Comparison of ENCODE assay signal across 31 mouse cellular contexts in the genomic region with DNA sequence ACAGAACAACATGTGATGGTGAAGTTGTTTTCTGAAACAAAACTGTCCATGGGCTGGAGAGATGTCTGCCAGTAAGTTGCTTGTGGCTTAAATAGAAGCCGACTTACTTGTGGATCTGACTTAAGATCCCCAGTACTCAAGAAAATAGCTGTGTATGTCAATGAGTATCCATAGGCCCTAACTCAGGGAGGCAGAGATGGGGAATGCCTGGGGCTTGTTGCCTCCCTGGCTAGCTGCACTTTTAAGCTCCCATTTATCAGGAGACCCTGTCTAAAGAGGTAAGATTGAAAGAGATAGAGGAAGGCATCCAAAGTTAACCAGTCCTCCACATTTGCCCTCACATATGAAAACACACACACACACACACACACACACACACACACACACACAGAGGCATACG.
"Had no signal": no experiment of that assay in that cellular context is flagged by ENCODE, and none has a peak within 500 bp of the region (broad histone marks: within the 10 kb centered on the region; RNA-seq: fewer than 3 reads in every experiment).

No protein-coding gene starts in this region.

- DNase-seq: left cerebral cortex, postnatal 4 days; liver; liver, embryonic 13.5 days; liver, postnatal 0 days; lung, adult 18-20 months; lung, adult 2 months; lung, embryonic 14.5 days; lung, postnatal 10 days; lung, postnatal 14 days; lung, postnatal 36 days; lung, postnatal 4 days; midbrain, embryonic 14.5 days had no signal

- H3K4me2 ChIP-seq: limb, embryonic 12.5 days; limb, embryonic 13.5 days; limb, embryonic 15.5 days; liver, embryonic 11.5 days; liver, embryonic 12.5 days; liver, embryonic 13.5 days; liver, embryonic 15.5 days; lung, embryonic 14.5 days; lung, embryonic 15.5 days; midbrain, embryonic 12.5 days; midbrain, embryonic 13.5 days; neural tube, embryonic 12.5 days had no signal

- H3K9me3 ChIP-seq: limb, embryonic 10.5 days; limb, embryonic 12.5 days; limb, embryonic 13.5 days; limb, embryonic 15.5 days; liver, embryonic 12.5 days; liver, embryonic 13.5 days; liver, embryonic 15.5 days; lung, embryonic 15.5 days; midbrain, embryonic 10.5 days; midbrain, embryonic 12.5 days; midbrain, embryonic 13.5 days; neural tube, embryonic 12.5 days had no signal

- H3K9ac ChIP-seq: limb, embryonic 12.5 days; limb, embryonic 13.5 days; limb, embryonic 15.5 days; liver, embryonic 12.5 days; liver, embryonic 13.5 days; liver, embryonic 14.5 days; liver, embryonic 15.5 days; liver, postnatal 0 days; lung, embryonic 14.5 days; lung, embryonic 15.5 days; midbrain, embryonic 12.5 days; midbrain, embryonic 13.5 days; neural tube, embryonic 12.5 days had no signal

- H3K36me3 ChIP-seq: limb, embryonic 10.5 days; limb, embryonic 12.5 days; limb, embryonic 13.5 days; limb, embryonic 15.5 days; liver, embryonic 12.5 days; liver, embryonic 13.5 days; liver, embryonic 15.5 days; lung, embryonic 15.5 days; midbrain, embryonic 10.5 days; midbrain, embryonic 12.5 days; midbrain, embryonic 13.5 days; neural tube, embryonic 12.5 days had no signal

- H3K4me1 ChIP-seq: limb, embryonic 15.5 days; liver, embryonic 12.5 days; liver, embryonic 13.5 days; liver, embryonic 15.5 days; lung, embryonic 15.5 days; midbrain, embryonic 12.5 days; neural tube, embryonic 12.5 days had no signal

- H3K27ac ChIP-seq: left cerebral cortex, adult 2 months; limb, embryonic 10.5 days; limb, embryonic 12.5 days; limb, embryonic 13.5 days; limb, embryonic 15.5 days; liver, embryonic 12.5 days; liver, embryonic 13.5 days; liver, embryonic 14.5 days; liver, embryonic 15.5 days; lung, embryonic 15.5 days; macrophage; midbrain, embryonic 10.5 days; midbrain, embryonic 12.5 days; midbrain, embryonic 13.5 days; neural tube, embryonic 12.5 days had no signal

- H3K4me3 ChIP-seq: left cerebral cortex, adult 2 months; limb, embryonic 10.5 days; limb, embryonic 12.5 days; limb, embryonic 13.5 days; limb, embryonic 15.5 days; liver, embryonic 12.5 days; liver, embryonic 13.5 days; liver, embryonic 15.5 days; lung, embryonic 15.5 days; megakaryocyte, embryonic 14.5 days; midbrain, embryonic 10.5 days; midbrain, embryonic 12.5 days; midbrain, embryonic 13.5 days; myocyte; neural tube, embryonic 12.5 days had no signal

- H3K27me3 ChIP-seq: limb, embryonic 12.5 days; limb, embryonic 15.5 days; liver, embryonic 12.5 days; liver, embryonic 13.5 days; liver, embryonic 15.5 days; lung, embryonic 15.5 days; megakaryocyte, embryonic 14.5 days; neural tube, embryonic 12.5 days had no signal

- ATAC-seq: liver, embryonic 12.5 days; liver, postnatal 0 days; lung, postnatal 0 days; midbrain, embryonic 13.5 days; midbrain, embryonic 16.5 days had no signal
